Mouse (Mus musculus) splenic B cell, adult 2 months (primary cell): ENCODE results near the gene Ifngr2.

ENCODE experiments used
- DNase-seq: peaks from one replicate; pipeline ENCODE4 v3.0.0-alpha.2; 2011; ENCODE audit warnings: low read depth, low spot score
- H3K27me3 ChIP-seq: 2 replicates; pipeline ENCODE4 v1.6.1; 2012; ENCODE audit warnings: mild to moderate bottlenecking, low read length, moderate library complexity, mixed read lengths; ENCODE audit not compliant: control insufficient read depth, poor library complexity, insufficient read depth, severe bottlenecking
- H3K36me3 ChIP-seq: 2 replicates; pipeline ENCODE4 v1.6.1; 2012; ENCODE audit warnings: mild to moderate bottlenecking, low read length, moderate library complexity, mixed read lengths; ENCODE audit not compliant: control insufficient read depth, poor library complexity, insufficient read depth, severe bottlenecking

The Ifngr2 gene

GRCm38 (mm10) chr16:91565292-91565951, 18.6 kb downstream of the Ifngr2 start:
- Histone ChIP-seq H3K27me3 (no peaks in the 10 kb centered on the region), H3K36me3 (peaks cover 24% of the 10 kb centered on the region)
- no peak for DNase-seq

GRCm38 (mm10) chr16:91566002-91566401, 19.1 kb downstream of the Ifngr2 start:
- Histone ChIP-seq H3K36me3 (peaks cover 21% of the 10 kb centered on the region), H3K27me3 (no peaks in the 10 kb centered on the region)
- DNase-seq: no peak

DNA sequence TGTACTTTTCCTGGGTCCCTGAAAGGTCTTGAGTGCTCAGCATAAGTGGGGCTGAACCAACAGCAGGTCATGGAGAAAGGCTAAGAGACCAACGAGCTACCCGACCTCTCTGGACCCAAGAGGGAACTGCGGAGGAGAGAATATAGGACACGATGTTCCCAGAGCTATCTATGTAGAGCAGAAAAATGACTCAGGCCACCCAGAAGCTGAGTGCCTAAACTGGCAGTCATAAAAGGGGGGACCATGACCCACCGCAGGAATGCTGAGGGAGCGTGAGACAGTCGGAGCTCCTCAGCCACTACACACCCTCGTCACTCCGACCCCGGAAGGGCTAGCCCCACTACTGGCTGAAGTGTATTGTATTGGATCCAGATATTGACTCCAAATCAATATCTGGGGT, 22.1 kb downstream of the Ifngr2 start:
- DNase-seq: no peak
- Histone ChIP-seq H3K27me3 (no peaks in the 10 kb centered on the region), H3K36me3 (peaks cover 6% of the 10 kb centered on the region)

DNA sequence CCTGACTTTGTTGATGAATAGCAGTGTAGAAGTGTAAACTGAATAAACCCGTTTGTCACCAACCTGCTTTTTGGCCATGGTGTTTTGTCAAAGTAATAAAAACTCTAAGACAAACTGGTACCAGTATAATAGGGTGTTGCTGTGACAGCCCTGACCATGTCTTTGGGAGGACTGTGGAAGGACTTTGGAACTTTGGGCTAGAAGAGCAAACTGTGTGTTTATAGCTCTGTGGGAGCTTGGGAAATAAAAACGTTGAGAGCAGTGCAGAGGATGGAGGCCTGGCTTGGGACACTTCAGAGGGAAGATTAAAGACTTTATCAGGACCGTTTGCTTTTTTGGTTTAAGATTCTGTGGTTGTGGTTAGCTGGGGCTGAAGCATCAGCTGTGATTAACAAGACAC, 24.2 kb downstream of the Ifngr2 start:
- no peak for DNase-seq
- H3K36me3 ChIP-seq: peaks cover 11% of the 10 kb centered on the region
- H3K27me3 ChIP-seq: no peaks in the 10 kb centered on the region

GRCm38 (mm10) chr16:91575151-91575550, 28.3 kb downstream of the Ifngr2 start:
- Histone ChIP-seq H3K36me3 (peaks cover 23% of the 10 kb centered on the region), H3K27me3 (no peaks in the 10 kb centered on the region)
- DNase-seq: no peak

DNA sequence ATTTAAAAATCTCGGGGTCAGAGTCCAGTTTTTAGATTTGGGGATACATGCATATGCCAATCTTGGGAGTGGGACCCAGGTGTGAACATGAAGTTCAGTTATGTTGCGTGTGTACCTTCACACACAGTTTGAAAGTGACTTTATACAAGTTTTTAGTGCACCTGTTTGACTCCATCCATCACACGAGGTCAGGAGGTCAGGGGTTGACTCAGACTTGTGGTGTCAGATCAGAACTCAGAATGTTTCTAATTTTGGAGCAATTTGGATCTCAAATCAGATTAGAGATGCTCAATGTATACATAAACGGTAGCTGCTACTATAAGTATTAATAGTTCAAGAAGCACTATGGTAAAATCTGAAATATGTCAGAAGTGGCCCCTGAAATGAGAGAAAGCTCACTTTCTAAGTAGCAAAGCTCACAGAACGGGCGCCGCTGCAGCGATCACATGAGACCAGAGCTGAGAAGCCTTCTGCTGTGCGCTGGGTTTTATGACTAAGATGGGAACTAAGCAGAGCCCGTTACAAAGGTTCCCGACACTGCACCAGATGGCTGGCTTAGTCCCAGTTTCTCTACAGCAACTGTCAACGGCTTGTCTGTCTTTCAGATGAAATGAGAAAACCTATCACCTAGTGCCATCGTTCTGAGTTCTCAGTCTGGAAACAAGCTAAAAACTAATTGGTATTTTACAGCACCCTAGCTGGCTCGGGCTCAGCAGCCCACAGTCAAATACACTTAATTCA, 32.3 kb downstream of the Ifngr2 start:
- Histone ChIP-seq H3K36me3 (peaks cover 30% of the 10 kb centered on the region), H3K27me3 (no peaks in the 10 kb centered on the region)
- DNase-seq: no peak

DNA sequence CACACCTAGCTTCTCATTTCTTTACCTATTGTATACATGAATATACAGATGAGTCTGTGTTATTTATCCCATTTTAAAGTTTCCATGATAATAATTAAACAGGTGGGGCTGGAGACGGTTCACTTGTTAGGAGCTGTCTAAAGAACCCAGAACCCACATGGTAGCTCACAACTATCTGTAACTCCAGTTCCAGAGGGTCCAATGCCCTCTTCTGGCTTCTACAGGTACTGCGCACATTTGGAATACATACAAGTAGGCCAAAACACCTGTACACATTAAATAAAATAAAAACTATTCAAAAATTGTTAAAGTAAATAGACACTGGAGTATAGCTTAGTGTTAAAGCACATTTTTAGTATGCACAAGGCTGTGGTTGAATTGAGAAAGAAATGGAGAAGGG, 35.4 kb downstream of the Ifngr2 start:
- no peaks in the 10 kb centered on the region for H3K27me3 ChIP-seq
- DNase-seq: peak; percentile 75
- peaks cover 23% of the 10 kb centered on the region for H3K36me3 ChIP-seq

- no peak for DNase-seq
Observed at GRCm38 (mm10) chr16:91585617-91586016, 38.7 kb downstream of the Ifngr2 start.

DNA sequence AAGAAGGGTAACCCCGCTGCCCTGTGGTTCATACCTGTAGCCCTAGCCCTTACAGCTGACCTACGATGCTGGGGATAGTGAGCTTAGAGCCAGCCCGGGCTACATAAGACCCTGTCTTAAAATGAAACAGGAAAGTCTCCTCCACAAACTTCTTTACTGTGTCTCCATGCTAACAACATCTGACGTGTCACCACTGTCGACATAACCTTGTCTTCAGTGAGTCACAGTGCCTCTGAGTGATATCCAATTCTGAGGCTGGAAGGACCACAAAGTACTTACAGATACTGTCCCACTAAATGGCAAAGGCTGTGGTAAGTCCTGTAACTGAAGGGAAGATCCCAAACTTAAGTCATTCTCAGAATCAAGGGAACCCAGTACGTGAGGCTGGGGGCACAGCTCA, 39.4 kb downstream of the Ifngr2 start:
- Histone ChIP-seq H3K36me3 (peaks cover 16% of the 10 kb centered on the region), H3K27me3 (no peaks in the 10 kb centered on the region)
- no peak for DNase-seq

More at GRCm38 (mm10) chr16:91585617-91586016, 38.7 kb downstream of the Ifngr2 start:
- no peaks in the 10 kb centered on the region for H3K27me3 ChIP-seq
- peaks cover 17% of the 10 kb centered on the region for H3K36me3 ChIP-seq

DNA sequence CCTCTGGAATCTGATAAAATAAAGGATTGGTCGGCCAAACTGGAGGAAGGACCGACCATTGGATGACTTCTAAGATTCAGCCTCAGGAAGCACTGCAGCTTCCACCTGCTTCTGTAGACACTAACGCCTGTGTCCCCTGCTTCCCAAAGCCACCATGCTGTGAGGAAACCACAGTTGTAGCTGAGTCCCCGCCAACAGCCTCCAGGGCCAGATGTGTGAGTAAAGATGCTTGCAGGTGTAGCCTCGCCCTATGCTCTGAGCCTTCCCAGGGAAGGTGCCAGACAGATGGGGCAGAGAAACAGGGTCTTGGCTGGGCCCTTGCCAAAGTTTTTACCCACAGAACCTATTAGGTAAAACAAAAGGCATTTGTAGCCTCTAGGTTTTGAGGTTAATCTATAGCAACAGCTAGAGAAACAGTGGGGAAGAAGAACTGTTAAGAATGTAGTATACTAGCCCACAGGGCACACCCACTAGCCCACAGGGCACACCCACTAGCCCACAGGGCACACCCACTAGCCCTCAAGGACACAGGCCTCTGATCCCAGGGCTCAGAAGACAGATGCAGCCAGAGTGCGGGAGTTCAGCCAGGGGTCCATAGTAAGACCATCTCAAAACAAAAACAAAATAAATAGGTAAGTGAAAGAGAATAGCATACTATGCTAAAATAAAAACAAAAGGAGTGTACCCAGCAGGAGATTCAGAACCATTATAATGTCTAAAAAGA, 41.0 kb downstream of the Ifngr2 start:
- no peaks in the 10 kb centered on the region for H3K27me3 ChIP-seq
- no peak for DNase-seq
- H3K36me3 ChIP-seq: peaks cover 12% of the 10 kb centered on the region

DNA sequence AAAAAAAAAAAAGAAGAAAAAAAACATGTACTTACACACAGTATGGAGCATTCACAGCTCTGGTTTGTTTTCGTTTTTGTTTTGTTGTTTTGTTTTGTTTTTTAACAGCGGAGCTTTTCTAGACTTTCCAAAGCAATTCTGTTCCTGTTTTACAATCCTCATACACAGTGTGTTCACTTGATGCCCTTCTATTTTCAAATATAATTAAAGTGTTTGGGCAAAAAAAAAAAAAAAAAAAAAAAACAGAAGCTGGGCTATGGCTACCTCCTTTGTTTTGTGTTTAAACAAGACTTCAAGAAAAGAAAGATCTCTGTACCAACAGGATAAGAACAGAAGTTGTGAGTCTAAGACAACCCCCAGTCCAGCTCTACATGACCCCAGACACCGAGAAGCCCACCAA, 41.8 kb downstream of the Ifngr2 start:
- H3K36me3 ChIP-seq: peaks cover 9% of the 10 kb centered on the region
- no peak for DNase-seq
- no peaks in the 10 kb centered on the region for H3K27me3 ChIP-seq

DNA sequence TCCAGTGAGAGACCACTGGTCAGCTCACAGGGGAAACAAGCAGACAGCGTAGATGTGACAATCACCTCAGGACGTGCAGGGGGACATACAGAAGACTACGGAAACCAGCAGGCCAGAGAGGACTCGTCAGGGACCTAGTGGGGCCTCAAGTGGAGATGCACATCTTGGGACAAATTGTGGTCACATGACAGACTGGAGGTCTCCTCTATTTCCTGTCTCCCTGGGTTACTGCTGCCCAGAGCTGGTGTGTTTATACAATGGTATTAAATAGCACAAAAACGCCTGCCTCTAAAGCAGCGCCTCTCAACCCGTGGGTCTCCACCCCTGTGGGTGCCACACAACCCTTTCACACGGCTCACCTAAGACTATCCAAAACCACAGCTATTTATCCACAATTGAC, 45.3 kb downstream of the Ifngr2 start:
- H3K27me3 ChIP-seq: no peaks in the 10 kb centered on the region
- no peak for DNase-seq
- H3K36me3 ChIP-seq: peaks cover 5% of the 10 kb centered on the region

- no peak for DNase-seq
- Histone ChIP-seq H3K36me3 (peaks cover 5% of the 10 kb centered on the region), H3K27me3 (no peaks in the 10 kb centered on the region)
Observed at GRCm38 (mm10) chr16:91593262-91593661, 46.4 kb downstream of the Ifngr2 start.

DNA sequence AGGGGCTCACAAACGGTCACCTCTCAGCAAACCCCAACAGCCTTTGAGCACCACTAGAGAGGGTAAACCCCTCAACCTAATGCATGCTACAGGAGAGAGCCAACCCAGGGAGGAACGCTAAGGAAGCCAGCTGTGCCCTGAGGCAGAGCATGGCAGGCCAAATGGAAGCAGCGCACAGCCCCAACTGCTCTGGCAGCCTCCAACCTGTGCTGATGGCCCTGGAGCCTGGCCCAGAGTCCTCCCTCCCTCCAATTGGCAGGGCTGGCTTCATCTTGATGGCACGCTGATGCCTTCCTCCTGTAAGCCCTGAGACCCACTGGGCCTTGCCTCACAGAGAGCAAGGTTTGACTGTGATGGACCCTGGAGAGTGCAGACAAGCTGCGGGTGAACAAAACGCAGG, 48.2 kb downstream of the Ifngr2 start:
- Histone ChIP-seq H3K27me3 (no peaks in the 10 kb centered on the region), H3K36me3 (peaks cover 5% of the 10 kb centered on the region)

GRCm38 (mm10) chr16:91596397-91596778, 49.5 kb downstream of the Ifngr2 start:
- Histone ChIP-seq H3K36me3 (peaks cover 3% of the 10 kb centered on the region), H3K27me3 (no peaks in the 10 kb centered on the region)
- DNase-seq: peak; percentile 84

More for the DNA sequence above, 48.2 kb downstream of the Ifngr2 start:
- no peak for DNase-seq
